Mouse (Mus musculus): Measurements from ENCODE around the gene Tusc2. TPM values are rescaled to one million over a fixed set of nuclear protein-coding genes. Genes with fewer than 3 reads are reported as not detected.

Tusc2 gene
- polyA plus RNA-seq, 1 experiment from 2014 or later: 35.9 TPM

GRCm38 (mm10) chr9:107579023-107579900 is 16.2 kb downstream of the Tusc2 start:
- H3K4me2 ChIP-seq (ENCODE audit: low read depth, low read length): peak overlapping the region; percentile 16; the same call in 1 of the 2 replicates
- no peak overlapping the region for H3K9ac ChIP-seq (replicated peaks)
- H3K9me3 ChIP-seq (ENCODE audit: low read length): no peaks in the 10 kb centered on the region
- peaks cover 16% of the 10 kb centered on the region for H3K36me3 ChIP-seq (replicated peaks; ENCODE audit: insufficient read depth, low read length)
- no peak for ATAC-seq
- H3K4me3 ChIP-seq (ENCODE audit: low read depth, low read length): no peak overlapping the region
- 92% methylated on average over 14 of the region's 14 CpGs for WGBS (ENCODE audit: insufficient replicate concordance)
- DNase-seq: no peak
- H3K4me1 ChIP-seq (ENCODE audit: insufficient read depth): peaks cover 41% of the 10 kb centered on the region
- no peak for TF ChIP-seq CTCF (IDR thresholded peaks at IDR 0.05; ENCODE audit: low read depth)
- no peak for TF ChIP-seq EP300 (IDR thresholded peaks at IDR 0.05; ENCODE audit: low read depth)
- 0 out of 2 replicates have a peak overlapping the region, but pooled peaks have one; percentile 94 for H3K27ac ChIP-seq (ENCODE audit: low read depth)
- H3K27me3 ChIP-seq (ENCODE audit: insufficient read depth, low read length): no peaks in the 10 kb centered on the region

- Histone ChIP-seq H3K4me3 (ENCODE audit: low read depth, low read length) (peak within 1 kb of the TSS; percentile 55), H3K27ac (ENCODE audit: low read depth) (peak within 1 kb of the TSS; percentile 94), H3K27me3 (ENCODE audit: insufficient read depth, low read length) (no peaks in the 10 kb centered on the region), H3K36me3 (replicated peaks; ENCODE audit: insufficient read depth, low read length) (peaks cover 16% of the 10 kb centered on the region), H3K9me3 (ENCODE audit: low read length) (no peaks in the 10 kb centered on the region), H3K4me1 (ENCODE audit: insufficient read depth) (peaks cover 37% of the 10 kb centered on the region), H3K9ac (replicated peaks) (peak within 1 kb of the TSS; percentile 86), H3K4me2 (ENCODE audit: low read depth, low read length) (peak within 1 kb of the TSS; percentile 97)
- TF ChIP-seq EP300 (IDR thresholded peaks at IDR 0.05; ENCODE audit: low read depth) (peak; percentile 42; the same call in 1 of the 2 replicates), CTCF (IDR thresholded peaks at IDR 0.05; ENCODE audit: low read depth) (0 out of 2 replicates have a peak, but pooled peaks have one; percentile 3)
- DNase-seq (peak; percentile 88), ATAC-seq (peak; percentile 68)
- 0% methylated on average over 31 of the region's 32 CpGs for WGBS (ENCODE audit: insufficient replicate concordance)
These were observed 17.7 kb downstream of the Tusc2 start, which contains the start of gene Hyal3 for GRCm38 (mm10) chr9:107580501-107581317. Hyal3 (plus strand) TSS chr9:107580818.

- DNase-seq: no peak
- ATAC-seq: no peak
- peak overlapping the region; percentile 55 for H3K4me3 ChIP-seq (ENCODE audit: low read depth, low read length)
- peak overlapping the region; percentile 97 for H3K4me2 ChIP-seq (ENCODE audit: low read depth, low read length)
- H3K9me3 ChIP-seq (ENCODE audit: low read length): no peaks in the 10 kb centered on the region
- peaks cover 16% of the 10 kb centered on the region for H3K36me3 ChIP-seq (replicated peaks; ENCODE audit: insufficient read depth, low read length)
- peaks cover 36% of the 10 kb centered on the region for H3K4me1 ChIP-seq (ENCODE audit: insufficient read depth)
- no peaks in the 10 kb centered on the region for H3K27me3 ChIP-seq (ENCODE audit: insufficient read depth, low read length)
- peak overlapping the region; percentile 94 for H3K27ac ChIP-seq (ENCODE audit: low read depth)
- peak overlapping the region; percentile 86 for H3K9ac ChIP-seq (replicated peaks)
- TF ChIP-seq CTCF (IDR thresholded peaks at IDR 0.05; ENCODE audit: low read depth) (no peak), EP300 (IDR thresholded peaks at IDR 0.05; ENCODE audit: low read depth) (no peak)
- 37% methylated on average over 4 of the region's 4 CpGs for whole genome bisulfite sequencing (ENCODE audit: insufficient replicate concordance)
These were observed 18.5 kb downstream of the Tusc2 start for GRCm38 (mm10) chr9:107581584-107581983.

GRCm38 (mm10) chr9:107582509-107583062 is 19.5 kb downstream of the Tusc2 start:
- no peak overlapping the region for H3K4me3 ChIP-seq (ENCODE audit: low read depth, low read length)
- H3K27me3 ChIP-seq (ENCODE audit: insufficient read depth, low read length): no peaks in the 10 kb centered on the region
- H3K4me1 ChIP-seq (ENCODE audit: insufficient read depth): peaks cover 30% of the 10 kb centered on the region
- WGBS (ENCODE audit: insufficient replicate concordance): 80% methylated on average over 7 of the region's 7 CpGs
- H3K9me3 ChIP-seq (ENCODE audit: low read length): no peaks in the 10 kb centered on the region
- DNase-seq (no peak), ATAC-seq (no peak)
- peaks cover 16% of the 10 kb centered on the region for H3K36me3 ChIP-seq (replicated peaks; ENCODE audit: insufficient read depth, low read length)
- peak overlapping the region; percentile 86 for H3K9ac ChIP-seq (replicated peaks)
- peak overlapping the region; percentile 94; the same call in 1 of the 2 replicates for H3K27ac ChIP-seq (ENCODE audit: low read depth)
- peak overlapping the region; percentile 97 for H3K4me2 ChIP-seq (ENCODE audit: low read depth, low read length)
- TF ChIP-seq EP300 (IDR thresholded peaks at IDR 0.05; ENCODE audit: low read depth) (no peak), CTCF (IDR thresholded peaks at IDR 0.05; ENCODE audit: low read depth) (no peak)

- Histone ChIP-seq H3K9me3 (ENCODE audit: low read length) (no peaks in the 10 kb centered on the region), H3K4me2 (ENCODE audit: low read depth, low read length) (no peak overlapping the region), H3K36me3 (replicated peaks; ENCODE audit: insufficient read depth, low read length) (peaks cover 16% of the 10 kb centered on the region), H3K9ac (replicated peaks) (no peak overlapping the region), H3K27me3 (ENCODE audit: insufficient read depth, low read length) (no peaks in the 10 kb centered on the region), H3K4me3 (ENCODE audit: low read depth, low read length) (no peak overlapping the region), H3K27ac (ENCODE audit: low read depth) (no peak overlapping the region), H3K4me1 (ENCODE audit: insufficient read depth) (peaks cover 26% of the 10 kb centered on the region)
- 88% methylated on average over 14 of the region's 14 CpGs for WGBS (ENCODE audit: insufficient replicate concordance)
- TF ChIP-seq CTCF (IDR thresholded peaks at IDR 0.05; ENCODE audit: low read depth) (no peak), EP300 (IDR thresholded peaks at IDR 0.05; ENCODE audit: low read depth) (no peak)
- no peak for DNase-seq
- ATAC-seq: no peak
These were observed 20.1 kb downstream of the Tusc2 start for GRCm38 (mm10) chr9:107583174-107583573.

Data from liver, postnatal 0 days (tissue).